Mouse (Mus musculus) MEL (cell line): ENCODE measurements around the gene Psmc5. TPM values are rescaled to one million over a fixed set of nuclear protein-coding genes. Genes with fewer than 3 reads are reported as not detected.
A peak's percentile ranks its signal among the peaks of the same experiment; 100 is the strongest.

ENCODE experiments used
- DNase-seq: peaks from one replicate; pipeline ENCODE4 v3.0.0; 2011; ENCODE audit warnings: low read depth, low spot score
- H3K27ac ChIP-seq: 2 replicates; pipeline ENCODE4 v1.5.1; 2012; ENCODE audit warnings: low read depth, mild to moderate bottlenecking, control low read depth, low read length, moderate library complexity; ENCODE audit not compliant: control insufficient read depth
- H3K27me3 ChIP-seq, 2 experiments: fragments of 150-350 bp in 1 of 2; sonication (generic) in 1 of 2; 2 replicates each; pipeline ENCODE4 v1.6.1; 2012; ENCODE audit warnings: low read length in 2 of 2, mild to moderate bottlenecking in 2 of 2, improper control_type of control experiment in 1 of 2, moderate library complexity in 1 of 2; ENCODE audit not compliant: insufficient read depth in 2 of 2, control insufficient read depth in 1 of 2
- H3K36me3 ChIP-seq, 2 experiments: 2 replicates each; pipeline ENCODE4 v1.6.1; 2012 to 2014; ENCODE audit warnings: low read length in 2 of 2, improper control_type of control experiment in 1 of 2, inconsistent platforms in 1 of 2, mild to moderate bottlenecking in 1 of 2; ENCODE audit not compliant: insufficient read depth in 2 of 2, control insufficient read depth in 1 of 2
- H3K4me1 ChIP-seq, 2 experiments: fragments of 150-350 bp in 1 of 2; sonication (generic) in 1 of 2; 2 replicates each; pipeline ENCODE4 v1.6.1; 2012; ENCODE audit warnings: low read length in 2 of 2, improper control_type of control experiment in 1 of 2, mild to moderate bottlenecking in 1 of 2; ENCODE audit not compliant: insufficient read depth in 2 of 2, control insufficient read depth in 1 of 2
- H3K4me3 ChIP-seq, 2 experiments: fragments of 150-350 bp in 1 of 2; sonication (generic) in 1 of 2; 2 replicates each; pipeline ENCODE4 v1.5.1; 2012; ENCODE audit warnings: low read depth in 2 of 2, low read length in 2 of 2, mild to moderate bottlenecking in 2 of 2, moderate library complexity in 2 of 2, control low read depth in 1 of 2, improper control_type of control experiment in 1 of 2; ENCODE audit not compliant: control insufficient read depth in 1 of 2, insufficient read depth in 1 of 2
- H3K79me2 ChIP-seq: 2 replicates; pipeline ENCODE4 v1.6.1; 2012; ENCODE audit warnings: mild to moderate bottlenecking, low read length, moderate library complexity; ENCODE audit not compliant: control insufficient read depth, poor library complexity, insufficient read depth
- H3K9ac ChIP-seq: 2 replicates; pipeline ENCODE4 v1.6.1; 2012; ENCODE audit warnings: low read depth, mild to moderate bottlenecking, control low read depth, low read length, moderate library complexity; ENCODE audit not compliant: control insufficient read depth, poor library complexity, severe bottlenecking
- H3K9me3 ChIP-seq: fragments of 150-350 bp; sonication (generic); replicated peaks from 2 replicates; pipeline ENCODE4 v1.6.1; 2012; ENCODE audit warnings: mild to moderate bottlenecking, low read length, improper control_type of control experiment, moderate library complexity; ENCODE audit not compliant: insufficient read depth
- CHD2 ChIP-seq: IDR thresholded peaks from 2 replicates; pipeline ENCODE4 v1.6.1; 2011; ENCODE audit warnings: low read length, improper control_type of control experiment
- CTCF ChIP-seq, 3 experiments: IDR thresholded peaks in 2 of 3; conservative IDR thresholded peaks in 1 of 3; 2 replicates each; pipeline ENCODE4 v1.5.1; 2011 to 2012; ENCODE audit warnings: low read length in 3 of 3, low read depth in 2 of 3, mild to moderate bottlenecking in 2 of 3, improper control_type of control experiment in 1 of 3, inconsistent platforms in 1 of 3, mixed read lengths in 1 of 3, moderate library complexity in 1 of 3; ENCODE audit not compliant: control insufficient read depth in 1 of 3, insufficient read depth in 1 of 3, poor library complexity in 1 of 3, severe bottlenecking in 1 of 3
- EP300 ChIP-seq, 2 experiments: IDR thresholded peaks; 2 replicates each; pipeline ENCODE4 v1.6.1; 2011; ENCODE audit warnings: improper control_type of control experiment in 2 of 2, low read length in 2 of 2, low read depth in 1 of 2, mild to moderate bottlenecking in 1 of 2
- ETS1 ChIP-seq: IDR thresholded peaks from 2 replicates; pipeline ENCODE4 v1.6.1; 2012; ENCODE audit warnings: low read depth, mild to moderate bottlenecking, inconsistent platforms, low read length, improper control_type of control experiment, moderate library complexity
- GABPA ChIP-seq: IDR thresholded peaks from 2 replicates; pipeline ENCODE4 v1.6.1; 2012; ENCODE audit warnings: low read depth, mild to moderate bottlenecking, inconsistent platforms, low read length, improper control_type of control experiment, moderate library complexity
- JUND ChIP-seq: IDR thresholded peaks from 2 replicates; pipeline ENCODE4 v1.6.1; 2011; ENCODE audit warnings: low read depth, mild to moderate bottlenecking, improper control_type of control experiment, low read length
- KAT2A ChIP-seq: conservative IDR thresholded peaks from 2 replicates; pipeline ENCODE4 v1.6.1; 2012; ENCODE audit warnings: low read depth, low read length, improper control_type of control experiment, inconsistent platforms
- MAZ ChIP-seq: IDR thresholded peaks from 2 replicates; pipeline ENCODE4 v1.6.1; 2012; ENCODE audit warnings: low read depth, mild to moderate bottlenecking, inconsistent platforms, low read length, improper control_type of control experiment
- MYB ChIP-seq: IDR thresholded peaks from 2 replicates; pipeline ENCODE4 v1.6.1; 2011; ENCODE audit warnings: mild to moderate bottlenecking, low read depth, low read length, improper control_type of control experiment
- NELFE ChIP-seq: IDR thresholded peaks from 2 replicates; pipeline ENCODE4 v1.6.1; 2011; ENCODE audit warnings: low read depth, low read length, improper control_type of control experiment
- NRF1 ChIP-seq: IDR thresholded peaks from 2 replicates; pipeline ENCODE4 v1.6.1; 2014; ENCODE audit warnings: low read depth, mild to moderate bottlenecking, inconsistent platforms, low read length, improper control_type of control experiment, moderate library complexity; ENCODE audit not compliant: poor library complexity, insufficient read depth, severe bottlenecking
- POLR2AphosphoS2 ChIP-seq: IDR thresholded peaks from 2 replicates; pipeline ENCODE4 v1.6.1; 2011; ENCODE audit warnings: low read length, improper control_type of control experiment
- POLR2AphosphoS5 ChIP-seq: IDR thresholded peaks from 2 replicates; pipeline ENCODE4 v1.6.1; 2012; ENCODE audit warnings: low read depth, borderline replicate concordance, mild to moderate bottlenecking, inconsistent platforms, low read length, moderate library complexity, mixed read lengths
- RAD21 ChIP-seq: IDR thresholded peaks from 2 replicates; pipeline ENCODE4 v1.6.1; 2011; ENCODE audit warnings: mild to moderate bottlenecking, low read depth, low read length, improper control_type of control experiment
- SIN3A ChIP-seq: IDR thresholded peaks from 2 replicates; pipeline ENCODE4 v1.6.1; 2012; ENCODE audit warnings: low read length, improper control_type of control experiment, inconsistent platforms
- SMC3 ChIP-seq: IDR thresholded peaks from 2 replicates; pipeline ENCODE4 v1.6.1; 2011; ENCODE audit warnings: low read depth, low read length, improper control_type of control experiment
- TCF12 ChIP-seq: IDR thresholded peaks from 2 replicates; pipeline ENCODE4 v1.6.1; 2014; ENCODE audit warnings: low read depth, mild to moderate bottlenecking, inconsistent platforms, low read length, improper control_type of control experiment, moderate library complexity
- UBTF ChIP-seq: IDR thresholded peaks from 2 replicates; pipeline ENCODE4 v1.6.1; 2012; ENCODE audit warnings: low read depth, mild to moderate bottlenecking, inconsistent platforms, low read length, improper control_type of control experiment, moderate library complexity, borderline replicate concordance; ENCODE audit not compliant: insufficient read depth
- USF1 ChIP-seq: IDR thresholded peaks from 2 replicates; pipeline ENCODE4 v1.6.1; 2014; ENCODE audit warnings: low read depth, mild to moderate bottlenecking, inconsistent platforms, low read length, improper control_type of control experiment, moderate library complexity
- ZMIZ1 ChIP-seq: IDR thresholded peaks from 2 replicates; pipeline ENCODE4 v1.6.1; 2012; ENCODE audit warnings: low read depth, mild to moderate bottlenecking, inconsistent platforms, low read length, improper control_type of control experiment, moderate library complexity
- ZNF384 ChIP-seq: IDR thresholded peaks from 2 replicates; pipeline ENCODE4 v1.6.1; 2012; ENCODE audit warnings: low read depth, mild to moderate bottlenecking, inconsistent platforms, low read length, improper control_type of control experiment
- polyA plus RNA-seq, 2 experiments: library from polyadenylated mRNA; stranded (reverse) in 1 of 2; unstranded in 1 of 2; fragments of >175 nt in 1 of 2; fragments of >200 nt in 1 of 2; gene quantifications; 2 replicates each; pipeline versions ENCODE4 v1.2.1 to v1.2.4; 2012; ENCODE audit warnings: low replicate concordance in 2 of 2, low read depth in 1 of 2; ENCODE audit not compliant: insufficient read length in 2 of 2, insufficient read depth in 1 of 2, missing spikeins in 1 of 2
- total RNA-seq: library from RNA; depleted of rRNA; stranded (reverse); fragments of 300-350 nt; gene quantifications from 2 replicates; pipeline ENCODE4 v1.2.3, GENCODE M21; 2012

Psmc5 gene
- total and polyA plus RNA-seq, 3 experiments: 112 to 426 (median 290) TPM

DNA sequence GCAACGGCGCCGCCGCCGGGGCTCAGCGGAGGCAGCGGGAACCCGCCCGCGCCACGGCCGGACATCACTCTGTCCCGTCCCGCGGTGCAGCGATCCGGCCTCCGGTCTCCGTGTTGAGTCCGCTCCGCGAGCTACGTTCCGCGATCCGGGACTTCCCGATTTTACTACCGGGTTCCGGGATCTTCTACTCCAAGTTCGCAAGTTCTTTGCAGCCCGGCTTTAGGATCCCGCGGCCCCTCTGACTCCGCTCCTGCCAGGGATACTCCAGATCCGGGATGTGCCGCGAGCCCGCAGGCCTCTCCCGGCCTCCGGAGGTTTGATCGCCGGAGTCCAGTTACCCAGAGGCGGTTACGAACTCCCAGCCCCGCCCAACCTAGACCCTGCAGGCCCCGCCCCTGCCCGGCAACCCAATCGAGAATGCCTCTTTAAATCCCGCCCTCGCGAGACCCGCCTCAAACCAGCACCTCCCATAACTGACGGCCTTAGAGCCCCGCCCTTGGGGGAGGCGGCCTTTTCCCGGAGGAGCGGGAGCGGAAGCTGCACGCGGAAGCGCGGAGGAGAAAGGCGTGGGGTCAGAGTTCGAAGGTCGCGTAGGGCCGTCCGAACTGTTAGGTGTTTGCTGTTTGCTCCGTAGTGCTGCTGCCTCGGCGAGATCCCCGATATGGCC lies 16.8 kb downstream of the Psmc5 start, which contains the start of gene Smarcd2 (continued):
- TF ChIP-seq NELFE (peak; percentile 76), ETS1 (peak; percentile 40), CTCF (IDR thresholded peaks at IDR 0.05 in 2 of 3, conservative IDR thresholded peaks at IDR 0.05 in 1 of 3; ENCODE audit: control insufficient read depth in 1 of 3, insufficient read depth in 1 of 3, low read depth in 2 of 3, low read length in 3 of 3, poor library complexity in 1 of 3, severe bottlenecking in 1 of 3) (0 out of 6 replicates have a peak, but pooled peaks of 1 of the 3 experiments have one; percentile 11), EP300 (IDR thresholded peaks at IDR 0.05; ENCODE audit: low read depth in 1 of 2, low read length in 2 of 2) (peak in 1 of 2 experiments; percentile 51; a peak in 2 of 4 replicates), NRF1 (0 out of 2 replicates have a peak, but pooled peaks have one; percentile 42), USF1 (no peak), KAT2A (peak; percentile 74; the same call in 1 of the 2 replicates), POLR2AphosphoS5 (no peak), MAZ (peak; percentile 90; the same call in 1 of the 2 replicates), SIN3A (peak; percentile 90), JUND (no peak)

DNA sequence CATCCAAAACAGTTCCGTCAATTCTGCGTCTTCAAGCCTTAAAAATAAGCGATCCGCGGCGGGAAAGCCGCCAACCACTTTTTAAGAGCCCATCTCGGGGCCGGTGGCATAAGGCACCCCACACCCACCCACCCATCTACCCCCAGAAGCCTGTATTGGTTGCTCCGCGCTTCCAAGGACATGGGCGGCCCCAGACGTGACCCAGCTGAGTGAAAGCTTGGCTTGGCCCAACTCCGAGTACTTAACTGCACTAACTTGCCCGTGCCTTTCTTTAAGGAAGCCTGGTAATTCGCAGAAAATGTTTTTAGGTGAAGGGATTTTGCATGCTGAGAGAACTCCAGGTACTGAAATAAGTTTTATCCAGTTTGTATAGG lies 17.3 kb downstream of the Psmc5 start:
- Histone ChIP-seq H3K9me3 (no peaks in the 10 kb centered on the region), H3K4me3 (peak overlapping the region; percentile 34 to 75), H3K27me3 (no peaks in the 10 kb centered on the region), H3K9ac (peak overlapping the region; percentile 75), H3K79me2 (peaks cover 41% of the 10 kb centered on the region), H3K4me1 (peaks cover 0 to 37% of the 10 kb centered on the region in 2 experiments; a peak in 3 of 4 replicates), H3K27ac (peak overlapping the region; percentile 69), H3K36me3 (peaks cover 0 to 18% of the 10 kb centered on the region in 2 experiments; a peak in 2 of 4 replicates)
- no peak for DNase-seq
- TF ChIP-seq EP300 (IDR thresholded peaks at IDR 0.05; ENCODE audit: low read depth in 1 of 2, low read length in 2 of 2) (no peak), UBTF (no peak), USF1 (no peak), ETS1 (no peak; the same call in 1 of the 2 replicates), TCF12 (no peak), KAT2A (no peak), MAZ (no peak), POLR2AphosphoS2 (no peak), NRF1 (no peak), CHD2 (no peak), JUND (no peak)

DNA sequence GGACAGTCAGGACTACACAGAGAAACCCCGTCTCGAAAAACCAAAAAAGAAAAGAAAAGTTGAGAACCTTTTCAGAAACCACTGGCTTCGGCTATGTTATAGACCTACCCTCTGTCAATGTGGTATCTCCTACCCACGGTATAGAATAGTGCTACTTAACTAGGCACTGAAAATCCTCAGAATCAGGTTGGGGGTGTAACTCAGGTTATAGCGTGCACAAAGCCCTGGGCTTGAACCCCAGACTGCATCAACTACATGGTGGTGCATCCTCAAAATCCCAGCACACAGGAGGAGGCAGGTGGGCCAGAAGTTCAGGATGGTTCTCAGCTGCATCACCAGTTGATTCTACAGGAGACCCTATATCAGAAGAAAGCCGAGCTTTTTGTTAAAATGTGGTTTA lies 17.9 kb downstream of the Psmc5 start:
- Histone ChIP-seq H3K4me1 (peaks cover 0 to 36% of the 10 kb centered on the region in 2 experiments; a peak in 3 of 4 replicates), H3K27ac (peak overlapping the region; percentile 69; the same call in 1 of the 2 replicates), H3K27me3 (no peaks in the 10 kb centered on the region), H3K4me3 (peak overlapping the region in 1 of 2 experiments; percentile 75; a peak in 2 of 4 replicates), H3K79me2 (peaks cover 38% of the 10 kb centered on the region), H3K36me3 (peaks cover 0 to 18% of the 10 kb centered on the region in 2 experiments; a peak in 2 of 4 replicates), H3K9me3 (no peaks in the 10 kb centered on the region), H3K9ac (peak overlapping the region; percentile 75)
- DNase-seq: no peak
- TF ChIP-seq RAD21: no peak
- no peak for TF ChIP-seq ZNF384
- no peak for TF ChIP-seq SMC3
- no peak for TF ChIP-seq ETS1
- TF ChIP-seq CTCF (IDR thresholded peaks at IDR 0.05 in 2 of 3, conservative IDR thresholded peaks at IDR 0.05 in 1 of 3; ENCODE audit: control insufficient read depth in 1 of 3, insufficient read depth in 1 of 3, low read depth in 2 of 3, low read length in 3 of 3, poor library complexity in 1 of 3, severe bottlenecking in 1 of 3): no peak
- no peak for TF ChIP-seq NRF1
- TF ChIP-seq JUND: no peak
- no peak for TF ChIP-seq ZMIZ1
- TF ChIP-seq MYB: no peak
- TF ChIP-seq MAZ: no peak
- no peak for TF ChIP-seq CHD2
- no peak for TF ChIP-seq GABPA
- TF ChIP-seq USF1: no peak
